Mouse (Mus musculus): Measurements from ENCODE around the gene Fli1.
A peak's percentile ranks its signal among the peaks of the same experiment; 100 is the strongest.

The Fli1 gene

GRCm38 (mm10) chr9:32542212-32543039 lies at the start of gene Fli1:
Gene Fli1 (minus strand): TSS chr9:32542861.
- no peak for DNase-seq (ENCODE audit: extremely low read depth, low read depth, low spot score)

GRCm38 (mm10) chr9:32591732-32592582 lies 49.3 kb upstream of the Fli1 start:
- DNase-seq (ENCODE audit: extremely low read depth, low read depth, low spot score): peak; percentile 7

- DNase-seq (ENCODE audit: extremely low read depth, low read depth, low spot score): no peak
Measured at GRCm38 (mm10) chr9:32590571-32590970, 47.9 kb upstream of the Fli1 start.

- no peak for DNase-seq (ENCODE audit: extremely low read depth, low read depth, low spot score)
Measured at GRCm38 (mm10) chr9:32589900-32590299, 47.2 kb upstream of the Fli1 start.

- DNase-seq (ENCODE audit: extremely low read depth, low read depth, low spot score): no peak
Measured at GRCm38 (mm10) chr9:32585357-32585756, 42.7 kb upstream of the Fli1 start.

- no peak for DNase-seq (ENCODE audit: extremely low read depth, low read depth, low spot score)
Measured at GRCm38 (mm10) chr9:32583905-32584304, 41.2 kb upstream of the Fli1 start.

- DNase-seq (ENCODE audit: extremely low read depth, low read depth, low spot score): no peak
Measured at GRCm38 (mm10) chr9:32581851-32582573, 39.4 kb upstream of the Fli1 start.

GRCm38 (mm10) chr9:32578411-32578810 lies 35.8 kb upstream of the Fli1 start:
- DNase-seq (ENCODE audit: extremely low read depth, low read depth, low spot score): no peak

GRCm38 (mm10) chr9:32573638-32574037 lies 31.0 kb upstream of the Fli1 start:
- no peak for DNase-seq (ENCODE audit: extremely low read depth, low read depth, low spot score)

- no peak for DNase-seq (ENCODE audit: extremely low read depth, low read depth, low spot score)
Measured at GRCm38 (mm10) chr9:32571676-32572075, 29.0 kb upstream of the Fli1 start.

GRCm38 (mm10) chr9:32570547-32570946 lies 27.9 kb upstream of the Fli1 start:
- DNase-seq (ENCODE audit: extremely low read depth, low read depth, low spot score): no peak

GRCm38 (mm10) chr9:32569261-32569660 lies 26.6 kb upstream of the Fli1 start:
- no peak for DNase-seq (ENCODE audit: extremely low read depth, low read depth, low spot score)

GRCm38 (mm10) chr9:32567603-32568002 lies 24.9 kb upstream of the Fli1 start:
- no peak for DNase-seq (ENCODE audit: extremely low read depth, low read depth, low spot score)

GRCm38 (mm10) chr9:32565309-32565708 lies 22.6 kb upstream of the Fli1 start:
- no peak for DNase-seq (ENCODE audit: extremely low read depth, low read depth, low spot score)

GRCm38 (mm10) chr9:32562837-32563236 lies 20.2 kb upstream of the Fli1 start:
- DNase-seq (ENCODE audit: extremely low read depth, low read depth, low spot score): no peak

GRCm38 (mm10) chr9:32562409-32562808 lies 19.7 kb upstream of the Fli1 start:
- DNase-seq (ENCODE audit: extremely low read depth, low read depth, low spot score): no peak

- no peak for DNase-seq (ENCODE audit: extremely low read depth, low read depth, low spot score)
Measured at GRCm38 (mm10) chr9:32561190-32561890, 18.7 kb upstream of the Fli1 start.

GRCm38 (mm10) chr9:32559859-32560258 lies 17.2 kb upstream of the Fli1 start:
- DNase-seq (ENCODE audit: extremely low read depth, low read depth, low spot score): no peak

GRCm38 (mm10) chr9:32559454-32559853 lies 16.8 kb upstream of the Fli1 start:
- no peak for DNase-seq (ENCODE audit: extremely low read depth, low read depth, low spot score)

GRCm38 (mm10) chr9:32556313-32556712 lies 13.7 kb upstream of the Fli1 start:
- no peak for DNase-seq (ENCODE audit: extremely low read depth, low read depth, low spot score)

GRCm38 (mm10) chr9:32555279-32555678 lies 12.6 kb upstream of the Fli1 start:
- DNase-seq (ENCODE audit: extremely low read depth, low read depth, low spot score): no peak

Measured in fat pad, adult 2 months (tissue).